Mouse (Mus musculus) intestine, embryonic 14.5 days (tissue): ENCODE measurements at regions not wholly inside any gene's neighbourhood (a gene's known extent, or its start where the extent isn't known, plus 50 kb on each side); places are given as distances from the start of the nearest gene placed in this dataset.

ENCODE experiments used
- ATAC-seq: fragments of 200-750 bp; cut with Nextera tagmentation; replicated peaks from 2 replicates; pipeline ENCODE4 v1.8.0; 2017; ENCODE audit warnings: low read depth, moderate number of reproducible peaks, moderate TSS enrichment, moderate library complexity; ENCODE audit not compliant: low FRiP score, low TSS enrichment
- DNase-seq: peaks from one replicate; pipeline ENCODE4 v3.0.0-alpha.2; 2018; ENCODE audit warnings: low spot score
- H3K27ac ChIP-seq: fragments of 300-500 bp; sonication (generic); 2 replicates; pipeline ENCODE4 v1.5.1; 2014; ENCODE audit warnings: low read depth, mild to moderate bottlenecking, control low read depth
- H3K27me3 ChIP-seq: fragments of 300-500 bp; sonication (generic); replicated peaks from 2 replicates; pipeline ENCODE4 v1.6.1; 2014; ENCODE audit warnings: low read length, control low read depth; ENCODE audit not compliant: control insufficient read depth, insufficient read depth
- H3K36me3 ChIP-seq: fragments of 300-500 bp; sonication (generic); 2 replicates; pipeline ENCODE4 v1.6.1; 2014; ENCODE audit warnings: low read length, control low read depth; ENCODE audit not compliant: control insufficient read depth, insufficient read depth
- H3K4me1 ChIP-seq: fragments of 300-500 bp; sonication (generic); replicated peaks from 2 replicates; pipeline ENCODE4 v1.6.1; 2014; ENCODE audit warnings: low read length, control low read depth, mixed read lengths; ENCODE audit not compliant: control insufficient read depth, insufficient read depth
- H3K4me2 ChIP-seq: fragments of 300-500 bp; sonication (generic); 2 replicates; pipeline ENCODE4 v1.6.1; 2014; ENCODE audit warnings: low read length
- H3K4me3 ChIP-seq: fragments of 300-500 bp; sonication (generic); 2 replicates; pipeline ENCODE4 v1.5.1; 2014; ENCODE audit warnings: low read depth, low read length, control low read depth, mixed read lengths
- H3K9ac ChIP-seq: fragments of 300-500 bp; sonication (generic); 2 replicates; pipeline ENCODE4 v1.6.1; 2014; ENCODE audit warnings: mild to moderate bottlenecking, low read length
- H3K9me3 ChIP-seq: fragments of 300-500 bp; sonication (generic); 2 replicates; pipeline ENCODE4 v1.6.1; 2016; ENCODE audit warnings: low read length, control low read depth; ENCODE audit not compliant: control insufficient read depth
- WGBS: fragments of 180-500 bp; shearing (Covaris S2); extraction: QIAGEN DNeasy Blood & Tissue Kit; methylation state at CpG from one replicate; pipeline ENCODE4 v1.1.7; 2014; 5-methylcytosine and 5-hydroxymethylcytosine counted together

GRCm38 (mm10) chr16:51917540-51917939, 113.5 kb upstream of the Cblb start:
- DNase-seq (no peak), ATAC-seq (no peak)
- Histone ChIP-seq H3K27ac (no peak overlapping the region), H3K9me3 (peaks cover 4% of the 10 kb centered on the region), H3K4me1 (no peaks in the 10 kb centered on the region; the same call in 1 of the 2 replicates), H3K4me3 (no peak overlapping the region), H3K4me2 (no peak overlapping the region), H3K27me3 (no peaks in the 10 kb centered on the region), H3K36me3 (no peaks in the 10 kb centered on the region), H3K9ac (no peak overlapping the region)
- WGBS: 31% methylated on average over 2 of the region's 2 CpGs

- Histone ChIP-seq H3K4me3 (no peak overlapping the region), H3K4me2 (no peak overlapping the region), H3K36me3 (no peaks in the 10 kb centered on the region), H3K9ac (no peak overlapping the region), H3K4me1 (no peaks in the 10 kb centered on the region; the same call in 1 of the 2 replicates), H3K27me3 (no peaks in the 10 kb centered on the region), H3K27ac (no peak overlapping the region), H3K9me3 (no peaks in the 10 kb centered on the region)
- 88% methylated on average over 4 of the region's 4 CpGs for WGBS
- DNase-seq: no peak
- no peak for ATAC-seq
Measured at GRCm38 (mm10) chr16:51921025-51921424, 110.0 kb upstream of the Cblb start.

GRCm38 (mm10) chr16:51922589-51922988, 108.4 kb upstream of the Cblb start:
- Histone ChIP-seq H3K27me3 (no peaks in the 10 kb centered on the region), H3K27ac (no peak overlapping the region), H3K4me3 (no peak overlapping the region), H3K4me1 (no peaks in the 10 kb centered on the region), H3K4me2 (no peak overlapping the region), H3K36me3 (no peaks in the 10 kb centered on the region), H3K9me3 (no peaks in the 10 kb centered on the region), H3K9ac (no peak overlapping the region)
- ATAC-seq: no peak
- WGBS: 62% methylated on average over 3 of the region's 3 CpGs
- DNase-seq: no peak

- Histone ChIP-seq H3K27me3 (no peaks in the 10 kb centered on the region), H3K9ac (no peak overlapping the region), H3K4me1 (no peaks in the 10 kb centered on the region), H3K4me3 (no peak overlapping the region), H3K4me2 (no peak overlapping the region), H3K9me3 (no peaks in the 10 kb centered on the region), H3K27ac (no peak overlapping the region), H3K36me3 (no peaks in the 10 kb centered on the region)
- no peak for ATAC-seq
- no peak for DNase-seq
- WGBS: 93% methylated on average over 3 of the region's 3 CpGs
Measured at GRCm38 (mm10) chr16:51925639-51926038, 105.4 kb upstream of the Cblb start.

- H3K9me3 ChIP-seq: no peaks in the 10 kb centered on the region
- DNase-seq: no peak
- H3K27me3 ChIP-seq: no peaks in the 10 kb centered on the region
- no peak overlapping the region for H3K4me3 ChIP-seq
- H3K36me3 ChIP-seq: no peaks in the 10 kb centered on the region
- no peak for ATAC-seq
- H3K4me1 ChIP-seq: no peaks in the 10 kb centered on the region
- H3K9ac ChIP-seq: no peak overlapping the region
- no peak overlapping the region for H3K27ac ChIP-seq
- 84% methylated on average over 2 of the region's 2 CpGs for WGBS
- no peak overlapping the region for H3K4me2 ChIP-seq
Measured at GRCm38 (mm10) chr16:51933122-51933521, 97.9 kb upstream of the Cblb start.

GRCm38 (mm10) chr16:51933965-51934364, 97.1 kb upstream of the Cblb start:
- no peak overlapping the region for H3K27ac ChIP-seq
- no peak overlapping the region for H3K9ac ChIP-seq
- no peak overlapping the region for H3K4me2 ChIP-seq
- H3K9me3 ChIP-seq: no peaks in the 10 kb centered on the region
- H3K27me3 ChIP-seq: no peaks in the 10 kb centered on the region
- H3K4me3 ChIP-seq: no peak overlapping the region
- no peaks in the 10 kb centered on the region for H3K4me1 ChIP-seq
- no peaks in the 10 kb centered on the region for H3K36me3 ChIP-seq
- no peak for DNase-seq
- no peak for ATAC-seq
- WGBS: 75% methylated on average over 3 of the region's 3 CpGs

- WGBS: 92% methylated on average over 9 of the region's 9 CpGs
- Histone ChIP-seq H3K27me3 (no peaks in the 10 kb centered on the region), H3K27ac (no peak overlapping the region), H3K4me1 (no peaks in the 10 kb centered on the region), H3K4me2 (no peak overlapping the region), H3K9ac (no peak overlapping the region), H3K36me3 (no peaks in the 10 kb centered on the region), H3K9me3 (no peaks in the 10 kb centered on the region), H3K4me3 (no peak overlapping the region)
- no peak for ATAC-seq
- no peak for DNase-seq
Measured at GRCm38 (mm10) chr16:51937298-51937697, 93.7 kb upstream of the Cblb start.

GRCm38 (mm10) chr16:51939061-51939460, 92.0 kb upstream of the Cblb start:
- Histone ChIP-seq H3K36me3 (no peaks in the 10 kb centered on the region), H3K4me2 (no peak overlapping the region), H3K27me3 (no peaks in the 10 kb centered on the region), H3K4me1 (no peaks in the 10 kb centered on the region), H3K9me3 (no peaks in the 10 kb centered on the region), H3K9ac (no peak overlapping the region), H3K4me3 (no peak overlapping the region), H3K27ac (no peak overlapping the region)
- DNase-seq (no peak), ATAC-seq (no peak)
- 89% methylated on average over 5 of the region's 5 CpGs for WGBS

- Histone ChIP-seq H3K4me3 (no peak overlapping the region), H3K4me1 (no peaks in the 10 kb centered on the region), H3K36me3 (no peaks in the 10 kb centered on the region), H3K9me3 (no peaks in the 10 kb centered on the region), H3K27me3 (no peaks in the 10 kb centered on the region), H3K27ac (no peak overlapping the region), H3K4me2 (no peak overlapping the region), H3K9ac (no peak overlapping the region)
- DNase-seq (no peak), ATAC-seq (no peak)
Measured at GRCm38 (mm10) chr16:51940574-51940973, 90.5 kb upstream of the Cblb start.
